Mouse (Mus musculus) lung, adult 2 months (tissue): ENCODE results near the gene Camta1.

Source experiments
- CTCF ChIP-seq: fragments of 200-500 bp; IDR thresholded peaks from 2 replicates; pipeline ENCODE4 v1.5.1; 2011; ENCODE audit warnings: mild to moderate bottlenecking, low read length, control low read depth; ENCODE audit not compliant: insufficient read depth
- POLR2A ChIP-seq: fragments of 200-500 bp; IDR thresholded peaks from 2 replicates; pipeline ENCODE4 v1.6.1; 2011; ENCODE audit warnings: low read depth, mild to moderate bottlenecking, control low read depth, low read length, borderline replicate concordance; ENCODE audit errors: extremely low read depth

GRCm38 (mm10) chr4:151222635-151223034 is 639.0 kb downstream of the Camta1 start:
- TF ChIP-seq CTCF (no peak), POLR2A (no peak)
